ENCODE assay signal across 15 mouse cellular contexts in genomic region chr9:117863318-117863717, GRCm38 (mm10).
"Had no signal": no experiment of that assay in that cellular context is flagged by ENCODE, and none has a peak within 500 bp of the region (broad histone marks: within the 10 kb centered on the region; RNA-seq: fewer than 3 reads in every experiment).

No protein-coding gene starts in this region.

- ATAC-seq: midbrain, embryonic 15.5 days had no signal

- H3K36me3 ChIP-seq: kidney, embryonic 15.5 days; liver, embryonic 13.5 days; midbrain, embryonic 12.5 days; midbrain, embryonic 15.5 days; neural tube, embryonic 12.5 days; neural tube, embryonic 15.5 days had no signal

- H3K9me3 ChIP-seq: kidney, embryonic 15.5 days; midbrain, embryonic 12.5 days; midbrain, embryonic 15.5 days; neural tube, embryonic 12.5 days; neural tube, embryonic 15.5 days had no signal

- H3K27me3 ChIP-seq: kidney, embryonic 15.5 days; liver, embryonic 13.5 days; midbrain, embryonic 12.5 days; midbrain, embryonic 15.5 days; neural tube, embryonic 12.5 days; neural tube, embryonic 15.5 days had no signal

- DNase-seq: kidney, adult 11 months; kidney, adult 8-10 months; kidney, postnatal 36 days; liver, embryonic 13.5 days; lung, adult 2 months; lung, postnatal 14 days; right cerebral cortex, adult 18-20 months; right cerebral cortex, postnatal 25 days; spleen, adult 18-20 months; thymus, adult 18-20 months had no signal

- H3K4me1 ChIP-seq: kidney, embryonic 15.5 days; liver, embryonic 13.5 days; midbrain, embryonic 12.5 days had no signal

- H3K4me3 ChIP-seq: kidney, embryonic 15.5 days; liver, embryonic 13.5 days; midbrain, embryonic 12.5 days; midbrain, embryonic 15.5 days; neural tube, embryonic 12.5 days; neural tube, embryonic 15.5 days had no signal
